Mouse (Mus musculus) ES-E14 (cell line): ENCODE results near the gene Pnmal1. TPM values are rescaled to one million over a fixed set of nuclear protein-coding genes. Genes with fewer than 3 reads are reported as not detected.
A peak's percentile ranks its signal among the peaks of the same experiment; 100 is the strongest.

ENCODE experiments used
- DNase-seq: peaks from one replicate; pipeline ENCODE4 v3.0.0-alpha.2; 2013; ENCODE audit warnings: low read depth, low spot score
- H3K27ac ChIP-seq: 2 replicates; pipeline ENCODE4 v1.5.1; 2012; ENCODE audit warnings: low read depth, mild to moderate bottlenecking, low read length, moderate library complexity, mixed read lengths; ENCODE audit not compliant: poor library complexity, insufficient read depth, severe bottlenecking
- H3K36me3 ChIP-seq: 2 replicates; pipeline ENCODE4 v1.6.1; 2012; ENCODE audit warnings: mild to moderate bottlenecking, low read length, moderate library complexity, mixed read lengths; ENCODE audit not compliant: control insufficient read depth, poor library complexity, insufficient read depth, severe bottlenecking
- H3K4me1 ChIP-seq, 2 experiments: fragments of 150-350 bp in 1 of 2; sonication (generic) in 1 of 2; 2 replicates each; pipeline ENCODE4 v1.6.1; 2012; ENCODE audit warnings: low read length in 2 of 2, mild to moderate bottlenecking in 1 of 2, mixed read lengths in 1 of 2; ENCODE audit not compliant: control insufficient read depth in 2 of 2, insufficient read depth in 2 of 2, poor library complexity in 1 of 2
- H3K4me3 ChIP-seq, 2 experiments: fragments of 150-350 bp in 1 of 2; sonication (generic) in 1 of 2; 2 replicates each; pipeline ENCODE4 v1.5.1; 2012; ENCODE audit warnings: low read length in 2 of 2, low read depth in 1 of 2, mild to moderate bottlenecking in 1 of 2, mixed read lengths in 1 of 2; ENCODE audit not compliant: insufficient read depth in 1 of 2, poor library complexity in 1 of 2, severe bottlenecking in 1 of 2
- H3K9ac ChIP-seq: 2 replicates; pipeline ENCODE4 v1.6.1; 2012; ENCODE audit warnings: low read depth, mild to moderate bottlenecking, low read length, mixed read lengths; ENCODE audit not compliant: poor library complexity, insufficient read depth, severe bottlenecking
- H3K9me3 ChIP-seq: fragments of 150-350 bp; sonication (generic); 2 replicates; pipeline ENCODE4 v1.6.1; 2012; ENCODE audit warnings: low read depth, mild to moderate bottlenecking, low read length; ENCODE audit not compliant: control insufficient read depth, insufficient read depth
- CHD2 ChIP-seq: IDR thresholded peaks from 2 replicates; pipeline ENCODE4 v1.6.1; 2014; ENCODE audit warnings: mild to moderate bottlenecking, low read depth, low read length, inconsistent platforms
- HCFC1 ChIP-seq: IDR thresholded peaks from 2 replicates; pipeline ENCODE4 v1.6.1; 2012; ENCODE audit warnings: low read length, inconsistent platforms, borderline replicate concordance; ENCODE audit not compliant: insufficient read depth
- MAFK ChIP-seq: IDR thresholded peaks from 2 replicates; pipeline ENCODE4 v1.6.1; 2014; ENCODE audit warnings: mild to moderate bottlenecking, low read depth, low read length, inconsistent platforms; ENCODE audit not compliant: insufficient read depth
- ZC3H11A ChIP-seq: IDR thresholded peaks from 2 replicates; pipeline ENCODE4 v1.6.1; 2012; ENCODE audit warnings: low read depth, mild to moderate bottlenecking, inconsistent platforms, low read length, borderline replicate concordance
- ZNF384 ChIP-seq: IDR thresholded peaks from 2 replicates; pipeline ENCODE4 v1.6.1; 2012; ENCODE audit warnings: low read depth, low read length, inconsistent platforms
- in situ Hi-C, 2 experiments: fragments of 600-800 bp; cut with MboI; formaldehyde crosslinking; loops; one replicate each; pipeline ENCODE4 v1.15.1; 2025; ENCODE audit warnings: low sequenced_read_pairs in 2 of 2, inconsistent platforms in 1 of 2; ENCODE audit not compliant: unreplicated experiment in 2 of 2
- total RNA-seq: library from RNA; depleted of rRNA; stranded (reverse); fragments of 300-350 nt; gene quantifications from 2 replicates; pipeline ENCODE4 v1.2.3, GENCODE M21; 2012

Pnmal1 gene
- total RNA-seq, 1 experiment: 0.45 TPM

- no peak overlapping the region for H3K9ac ChIP-seq
- H3K27ac ChIP-seq: no peak overlapping the region; the same call in 1 of the 2 replicates
- H3K4me1 ChIP-seq: peaks cover 0 to 6% of the 10 kb centered on the region in 2 experiments; a peak in 2 of 4 replicates
- DNase-seq: peak; percentile 90
- H3K4me3 ChIP-seq: no peak overlapping the region
- in situ Hi-C loops: loop anchor here in 1 of 2 experiments (5.0 kb wide), 2 partner anchors 65 to 135 kb away; no protein-coding TSS in a partner anchor
- H3K36me3 ChIP-seq: no peaks in the 10 kb centered on the region
- H3K9me3 ChIP-seq: no peaks in the 10 kb centered on the region
- TF ChIP-seq ZC3H11A (peak; percentile 63; the same call in 1 of the 2 replicates), HCFC1 (no peak), CHD2 (no peak)
Observed at GRCm38 (mm10) chr7:16931968-16932627, 27.4 kb upstream of the Pnmal1 start.

GRCm38 (mm10) chr7:16932704-16933577, 26.5 kb upstream of the Pnmal1 start:
- DNase-seq: peak; percentile 74
- Histone ChIP-seq H3K4me3 (no peak overlapping the region), H3K9me3 (no peaks in the 10 kb centered on the region), H3K9ac (no peak overlapping the region), H3K36me3 (no peaks in the 10 kb centered on the region), H3K27ac (no peak overlapping the region), H3K4me1 (peaks cover 0 to 6% of the 10 kb centered on the region in 2 experiments; a peak in 2 of 4 replicates)
- no peak for TF ChIP-seq CHD2
- TF ChIP-seq ZC3H11A: no peak
- TF ChIP-seq MAFK: no peak
- TF ChIP-seq HCFC1: no peak
- TF ChIP-seq ZNF384: no peak
- in situ Hi-C loops: loop anchor here in 1 of 2 experiments (5.0 kb wide), 2 partner anchors 64 to 134 kb away; no protein-coding TSS in a partner anchor

- TF ChIP-seq ZC3H11A (no peak), HCFC1 (no peak), ZNF384 (no peak), CHD2 (no peak), MAFK (no peak)
- in situ Hi-C loops: no loop called here
- no peaks in the 10 kb centered on the region for H3K9me3 ChIP-seq
- no peak overlapping the region for H3K27ac ChIP-seq
- no peak overlapping the region for H3K4me3 ChIP-seq
- H3K36me3 ChIP-seq: no peaks in the 10 kb centered on the region
- peaks cover 0 to 3% of the 10 kb centered on the region in 2 experiments; a peak in 2 of 4 replicates for H3K4me1 ChIP-seq
- no peak for DNase-seq
- H3K9ac ChIP-seq: no peak overlapping the region
Observed at GRCm38 (mm10) chr7:16937312-16937711, 22.2 kb upstream of the Pnmal1 start.

GRCm38 (mm10) chr7:16938117-16938791, 21.2 kb upstream of the Pnmal1 start:
- no peak for DNase-seq
- no peak overlapping the region for H3K9ac ChIP-seq
- H3K27ac ChIP-seq: no peak overlapping the region
- peaks cover 0 to 3% of the 10 kb centered on the region in 2 experiments; a peak in 2 of 4 replicates for H3K4me1 ChIP-seq
- in situ Hi-C loops: no loop called here
- no peaks in the 10 kb centered on the region for H3K36me3 ChIP-seq
- H3K4me3 ChIP-seq: no peak overlapping the region
- no peak for TF ChIP-seq ZNF384
- no peak for TF ChIP-seq MAFK
- TF ChIP-seq HCFC1: no peak
- TF ChIP-seq ZC3H11A: no peak
- no peak for TF ChIP-seq CHD2
- H3K9me3 ChIP-seq: no peaks in the 10 kb centered on the region
